Mouse (Mus musculus) kidney, postnatal 0 days (tissue): ENCODE data around the gene Mtrf1. TPM values are rescaled to one million over a fixed set of nuclear protein-coding genes. Genes with fewer than 3 reads are reported as not detected.

Experiments used
- ATAC-seq: fragments of 200-750 bp; cut with Nextera tagmentation; replicated peaks from 2 replicates; pipeline ENCODE4 v1.8.0; 2017; ENCODE audit warnings: low read depth, moderate number of reproducible peaks, moderate TSS enrichment, moderate library complexity; ENCODE audit not compliant: low FRiP score
- DNase-seq: peaks from one replicate; pipeline ENCODE4 v3.0.0-alpha.2; 2016; ENCODE audit warnings: low spot score
- H3K27ac ChIP-seq: fragments of 300-500 bp; sonication (generic); 2 replicates; pipeline ENCODE4 v1.5.1; 2014; ENCODE audit warnings: mild to moderate bottlenecking
- H3K27me3 ChIP-seq: fragments of 300-500 bp; sonication (generic); 2 replicates; pipeline ENCODE4 v1.6.1; 2014; ENCODE audit warnings: low read length, mixed read lengths; ENCODE audit not compliant: insufficient read depth
- H3K36me3 ChIP-seq: fragments of 300-500 bp; sonication (generic); 2 replicates; pipeline ENCODE4 v1.6.1; 2014; ENCODE audit warnings: low read length, mixed read lengths; ENCODE audit not compliant: insufficient read depth
- H3K4me1 ChIP-seq: fragments of 300-500 bp; sonication (generic); replicated peaks from 2 replicates; pipeline ENCODE4 v1.6.1; 2014; ENCODE audit warnings: antibody characterized with exemption, low read length, mixed read lengths; ENCODE audit not compliant: insufficient read depth
- H3K4me2 ChIP-seq: fragments of 300-500 bp; sonication (generic); 2 replicates; pipeline ENCODE4 v1.6.1; 2014; ENCODE audit warnings: mild to moderate bottlenecking, low read length, moderate library complexity, mixed read lengths
- H3K4me3 ChIP-seq: fragments of 300-500 bp; sonication (generic); replicated peaks from 2 replicates; pipeline ENCODE4 v1.5.1; 2014; ENCODE audit warnings: low read depth, low read length
- H3K9ac ChIP-seq: fragments of 300-500 bp; sonication (generic); 2 replicates; pipeline ENCODE4 v1.6.1; 2014; ENCODE audit warnings: low read depth, low read length
- H3K9me3 ChIP-seq: fragments of 300-500 bp; sonication (generic); replicated peaks from 2 replicates; pipeline ENCODE4 v1.6.1; 2016; ENCODE audit warnings: low read length, inconsistent platforms, mixed read lengths
- CTCF ChIP-seq: IDR thresholded peaks from 2 replicates; pipeline ENCODE4 v1.5.1; 2016; ENCODE audit warnings: antibody characterized with exemption, low read depth, mild to moderate bottlenecking, moderate library complexity
- WGBS: fragments of 180-500 bp; shearing (Covaris S2); extraction: QIAGEN DNeasy Blood & Tissue Kit; methylation state at CpG from one replicate; pipeline ENCODE4 v1.1.7; 2014; 5-methylcytosine and 5-hydroxymethylcytosine counted together
- polyA plus RNA-seq: library from polyadenylated mRNA; unstranded; fragments of >200 nt; fragmentation: Nextera tagmentation; extraction: Ambion mirVana; gene quantifications from 2 replicates; pipeline ENCODE4 v1.2.1, GENCODE M21; 2015

Mtrf1 gene
- polyA plus RNA-seq, 1 experiment from 2014 or later: 12.2 TPM

DNA sequence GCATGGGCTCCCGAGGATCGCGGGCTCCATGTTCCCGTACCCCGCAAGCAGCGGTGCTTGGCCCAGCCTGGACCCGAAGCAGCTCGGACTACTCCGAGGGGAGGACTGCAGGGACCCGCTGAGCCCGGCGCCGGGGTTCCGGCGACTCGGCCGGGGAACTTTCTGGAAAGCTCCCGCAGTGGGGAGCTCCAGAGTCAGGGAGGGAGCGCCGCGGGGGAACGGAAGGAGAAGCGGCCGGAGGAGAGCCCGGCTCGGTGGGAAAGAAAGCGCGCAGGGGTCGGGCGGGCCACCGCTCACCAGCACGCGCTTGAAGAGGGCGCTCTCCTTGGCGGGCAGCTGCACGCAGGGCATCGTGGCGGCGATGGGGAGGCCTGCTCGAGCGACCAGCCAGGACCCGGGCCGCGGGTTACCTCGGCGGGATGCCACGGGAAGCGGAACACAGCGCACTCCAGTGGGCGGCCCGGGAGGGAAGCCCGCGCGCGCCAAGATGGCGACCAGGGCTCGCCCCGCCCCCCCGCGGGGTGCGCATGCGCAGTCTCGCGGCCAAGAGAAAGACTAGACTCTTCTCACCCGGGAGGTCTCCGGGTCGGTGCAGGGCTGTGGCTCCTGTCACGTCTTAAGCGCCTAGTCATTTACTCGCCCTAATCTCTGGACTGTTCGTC is 7.2 kb upstream of the Mtrf1 start, which contains the start of gene Naa16:
Gene Naa16 (minus strand): TSS at position 514 of the 662 bp plus-strand sequence.
- TF ChIP-seq CTCF: peak; percentile 63
- ATAC-seq (peak; percentile 94), DNase-seq (peak; percentile 94)
- peak within 1 kb of the TSS; percentile 96 for H3K27ac ChIP-seq
- peaks cover 6% of the 10 kb centered on the region; the same call in 1 of the 2 replicates for H3K4me1 ChIP-seq
- H3K27me3 ChIP-seq: no peaks in the 10 kb centered on the region
- H3K36me3 ChIP-seq: peaks cover 4% of the 10 kb centered on the region
- under 1% methylated on average over 57 of the region's 71 CpGs for WGBS
- H3K4me2 ChIP-seq: peak within 1 kb of the TSS; percentile 90
- H3K4me3 ChIP-seq: peak within 1 kb of the TSS; percentile 93
- no peaks in the 10 kb centered on the region for H3K9me3 ChIP-seq
- H3K9ac ChIP-seq: peak within 1 kb of the TSS; percentile 82

DNA sequence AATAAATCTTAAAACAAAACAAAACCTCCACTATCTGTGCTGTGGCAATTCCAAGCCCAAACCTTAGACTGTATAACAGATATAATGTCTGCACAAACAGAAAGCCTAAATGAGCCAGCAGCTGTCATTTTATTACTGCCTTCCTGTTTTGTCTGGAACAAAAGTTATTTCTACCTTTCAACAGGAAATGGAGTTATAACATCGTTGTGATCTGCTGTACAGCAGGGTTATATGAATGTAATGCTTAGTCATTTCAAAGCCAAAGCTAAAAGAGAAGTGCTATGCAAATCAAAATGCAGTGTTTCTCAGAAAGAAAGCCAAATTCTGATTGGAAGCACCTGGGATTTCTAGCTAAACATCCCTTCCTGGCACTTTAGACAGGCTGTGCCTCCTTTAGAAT is 4.3 kb upstream of the Mtrf1 start:
- no peak for TF ChIP-seq CTCF
- no peak overlapping the region for H3K27ac ChIP-seq

DNA sequence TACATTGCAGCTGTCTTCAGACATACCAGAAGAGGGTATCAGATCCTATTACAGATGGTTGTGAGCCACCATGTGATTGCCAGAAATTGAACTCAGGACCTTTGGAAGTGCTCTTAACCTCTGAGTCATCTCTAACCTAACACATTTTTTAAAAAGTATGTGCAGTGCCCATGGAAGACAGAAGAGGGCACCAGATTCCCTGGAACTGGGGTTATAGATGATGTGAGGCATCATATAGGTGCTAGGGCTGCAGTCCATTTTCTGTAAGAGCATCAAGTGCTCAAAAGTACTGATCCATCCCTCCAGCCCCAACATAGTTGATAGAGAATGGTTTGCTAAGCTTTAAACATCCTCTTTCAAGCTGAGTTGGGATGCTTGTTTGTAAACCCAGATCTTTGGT is 3.0 kb upstream of the Mtrf1 start:
- Histone ChIP-seq H3K4me3 (no peak overlapping the region), H3K4me1 (no peaks in the 10 kb centered on the region), H3K27me3 (no peaks in the 10 kb centered on the region), H3K4me2 (no peak overlapping the region), H3K9me3 (no peaks in the 10 kb centered on the region), H3K36me3 (no peaks in the 10 kb centered on the region), H3K27ac (no peak overlapping the region), H3K9ac (no peak overlapping the region)
- DNase-seq: peak; percentile 62
- ATAC-seq: no peak
- peak; percentile 79 for TF ChIP-seq CTCF

More for the DNA sequence above, 4.3 kb upstream of the Mtrf1 start:
- ATAC-seq (no peak), DNase-seq (peak; percentile 33)
- no peak overlapping the region for H3K4me2 ChIP-seq
- WGBS: 46% methylated on average over 1 of the region's 1 CpGs
- H3K4me1 ChIP-seq: peaks cover 6% of the 10 kb centered on the region; the same call in 1 of the 2 replicates
- no peak overlapping the region for H3K4me3 ChIP-seq
- no peak overlapping the region for H3K9ac ChIP-seq
- H3K27me3 ChIP-seq: no peaks in the 10 kb centered on the region
- H3K36me3 ChIP-seq: no peaks in the 10 kb centered on the region
- H3K9me3 ChIP-seq: no peaks in the 10 kb centered on the region

DNA sequence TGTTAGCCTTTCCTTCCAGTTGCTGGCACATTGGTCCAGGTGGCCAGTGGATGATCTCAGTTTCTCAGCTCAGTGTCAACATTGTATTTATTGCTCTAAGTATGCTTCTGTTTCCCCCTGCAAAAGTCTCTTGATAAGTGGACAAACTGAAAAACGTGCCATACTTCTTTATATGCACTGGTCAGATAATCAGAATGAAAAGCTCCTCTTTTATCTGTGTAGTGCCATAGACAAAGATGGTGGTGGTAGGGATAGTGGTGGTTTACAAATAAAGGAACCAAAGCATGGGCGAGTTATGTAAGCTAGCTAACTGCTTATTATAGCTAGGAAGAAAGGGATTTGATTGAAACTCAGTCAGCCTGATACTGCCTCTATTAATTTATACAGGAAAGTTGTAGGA is 10.1 kb downstream of the Mtrf1 start:
- TF ChIP-seq CTCF: no peak
- no peak overlapping the region for H3K4me2 ChIP-seq
- no peak overlapping the region for H3K27ac ChIP-seq
- WGBS: 81% methylated on average over 2 of the region's 2 CpGs
- no peak overlapping the region for H3K4me3 ChIP-seq
- H3K9me3 ChIP-seq: no peaks in the 10 kb centered on the region
- 0 out of 2 replicates have a peak, but pooled peaks cover 3% of the 10 kb centered on the region for H3K36me3 ChIP-seq
- DNase-seq (no peak), ATAC-seq (no peak)
- no peak overlapping the region for H3K9ac ChIP-seq
- H3K27me3 ChIP-seq: no peaks in the 10 kb centered on the region
- H3K4me1 ChIP-seq: no peaks in the 10 kb centered on the region

DNA sequence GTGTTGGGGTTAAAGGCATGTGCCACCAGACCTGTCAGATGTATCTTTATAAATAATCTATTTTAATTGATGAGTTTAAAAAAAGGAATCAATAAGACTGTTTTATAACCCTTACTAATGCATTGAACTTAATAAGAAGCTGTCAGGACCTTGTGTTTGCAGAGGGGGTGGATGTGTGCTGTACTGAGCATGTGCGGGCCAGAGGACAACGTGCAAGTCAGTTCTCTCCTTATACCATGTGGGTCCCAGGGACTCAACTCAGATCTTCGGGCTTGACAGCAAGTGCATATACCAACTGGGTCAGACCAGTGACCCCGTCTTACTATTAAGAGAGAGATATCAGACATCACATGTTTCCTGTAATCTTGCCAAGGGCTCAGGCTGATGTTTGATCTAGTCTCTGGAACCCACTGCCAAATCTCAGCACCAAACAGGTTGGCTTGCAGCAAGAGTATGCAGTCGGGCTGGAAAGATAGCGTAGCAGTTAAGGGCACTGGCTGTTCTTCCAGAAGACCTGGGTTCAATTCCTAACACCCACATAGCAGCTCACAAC is 11.8 kb downstream of the Mtrf1 start:
- 90% methylated on average over 6 of the region's 6 CpGs for WGBS
- DNase-seq (no peak), ATAC-seq (no peak)
- no peak for TF ChIP-seq CTCF
- no peaks in the 10 kb centered on the region for H3K9me3 ChIP-seq
- H3K27ac ChIP-seq: no peak overlapping the region
- no peak overlapping the region for H3K4me2 ChIP-seq
- H3K9ac ChIP-seq: no peak overlapping the region
- no peaks in the 10 kb centered on the region for H3K27me3 ChIP-seq
- peaks cover 13% of the 10 kb centered on the region; the same call in 1 of the 2 replicates for H3K36me3 ChIP-seq
- H3K4me3 ChIP-seq: no peak overlapping the region
- H3K4me1 ChIP-seq: no peaks in the 10 kb centered on the region

DNA sequence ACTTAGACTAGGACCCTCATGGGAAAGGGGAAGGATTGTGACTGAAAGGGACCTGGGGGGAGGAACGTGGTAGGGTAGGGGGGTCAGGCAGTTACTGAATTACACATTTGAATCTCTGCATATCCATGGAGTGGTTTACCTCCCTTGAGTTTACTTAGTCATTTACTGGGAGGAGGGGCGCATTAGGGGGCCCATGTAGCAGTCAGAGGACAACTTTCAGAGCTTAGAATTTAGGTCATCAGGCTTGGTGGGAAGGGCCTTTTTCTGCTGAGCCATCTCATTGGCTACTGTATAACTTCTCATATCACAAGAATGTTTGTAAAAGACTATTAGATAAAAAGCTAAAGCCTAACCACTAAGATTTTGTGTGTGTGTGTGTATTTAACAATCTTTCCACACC is 13.1 kb downstream of the Mtrf1 start:
- H3K27ac ChIP-seq: no peak overlapping the region
- 72% methylated on average over 2 of the region's 2 CpGs for WGBS
- no peak for ATAC-seq

More for the DNA sequence above, 13.1 kb downstream of the Mtrf1 start:
- Histone ChIP-seq H3K27me3 (no peaks in the 10 kb centered on the region), H3K9ac (no peak overlapping the region), H3K9me3 (no peaks in the 10 kb centered on the region), H3K4me3 (no peak overlapping the region), H3K4me1 (no peaks in the 10 kb centered on the region), H3K4me2 (no peak overlapping the region), H3K36me3 (peaks cover 13% of the 10 kb centered on the region; the same call in 1 of the 2 replicates)
- no peak for DNase-seq
- no peak for TF ChIP-seq CTCF
